Mouse (Mus musculus) heart, postnatal 0 days (tissue): ENCODE results near the gene Dnah1. TPM values are rescaled to one million over a fixed set of nuclear protein-coding genes. Genes with fewer than 3 reads are reported as not detected.

Experiments
- ATAC-seq: fragments of 200-750 bp; cut with Nextera tagmentation; 2 replicates; pipeline ENCODE4 v1.8.0; 2017; ENCODE audit warnings: low read depth, moderate number of reproducible peaks, moderate library complexity; ENCODE audit not compliant: insufficient read depth
- DNase-seq: peaks from one replicate; pipeline ENCODE4 v3.0.0-alpha.2; 2016; ENCODE audit warnings: low spot score
- H3K27ac ChIP-seq: fragments of 300-500 bp; sonication (generic); 2 replicates; pipeline ENCODE4 v1.5.1; 2014; ENCODE audit warnings: low read depth, mild to moderate bottlenecking
- H3K27me3 ChIP-seq: fragments of 300-500 bp; sonication (generic); 2 replicates; pipeline ENCODE4 v1.6.1; 2014; ENCODE audit warnings: low read length, mixed read lengths; ENCODE audit not compliant: control insufficient read depth, insufficient read depth
- H3K36me3 ChIP-seq: fragments of 300-500 bp; sonication (generic); replicated peaks from 2 replicates; pipeline ENCODE4 v1.6.1; 2014; ENCODE audit warnings: low read length, mixed read lengths; ENCODE audit not compliant: control insufficient read depth, insufficient read depth
- H3K4me1 ChIP-seq: fragments of 300-500 bp; sonication (generic); 2 replicates; pipeline ENCODE4 v1.6.1; 2014; ENCODE audit warnings: antibody characterized with exemption; ENCODE audit not compliant: control insufficient read depth, insufficient read depth
- H3K4me2 ChIP-seq: fragments of 300-500 bp; sonication (generic); 2 replicates; pipeline ENCODE4 v1.6.1; 2014; ENCODE audit warnings: low read depth, mild to moderate bottlenecking, low read length, moderate library complexity
- H3K4me3 ChIP-seq: fragments of 300-500 bp; sonication (generic); 2 replicates; pipeline ENCODE4 v1.5.1; 2014; ENCODE audit warnings: low read depth, low read length
- H3K9ac ChIP-seq: fragments of 300-500 bp; sonication (generic); replicated peaks from 2 replicates; pipeline ENCODE4 v1.6.1; 2014; ENCODE audit warnings: low read depth, low read length, mixed read lengths
- H3K9me3 ChIP-seq: fragments of 300-500 bp; sonication (generic); replicated peaks from 2 replicates; pipeline ENCODE4 v1.6.1; 2016; ENCODE audit warnings: low read length; ENCODE audit not compliant: control insufficient read depth
- CTCF ChIP-seq: IDR thresholded peaks from 2 replicates; pipeline ENCODE4 v1.5.1; 2016; ENCODE audit warnings: antibody characterized with exemption, control low read depth, low read depth
- EP300 ChIP-seq: IDR thresholded peaks from 2 replicates; pipeline ENCODE4 v1.6.1; 2016; ENCODE audit warnings: antibody characterized with exemption, low read depth
- WGBS: fragments of 180-500 bp; shearing (Covaris S2); extraction: QIAGEN DNeasy Blood & Tissue Kit; methylation state at CpG from one replicate; pipeline ENCODE4 v1.1.7; 2014; 5-methylcytosine and 5-hydroxymethylcytosine counted together
- polyA plus RNA-seq: library from polyadenylated mRNA; unstranded; fragments of >200 nt; fragmentation: Nextera tagmentation; extraction: Ambion mirVana; gene quantifications from 2 replicates; pipeline ENCODE4 v1.2.1, GENCODE M21; 2015
- total RNA-seq: library from RNA; depleted of rRNA; stranded (reverse); fragments of >200 nt; gene quantifications from 2 replicates; pipeline ENCODE4 v1.2.3, GENCODE M21; 2014; ENCODE audit warnings: low replicate concordance

Gene Dnah1
- total and polyA plus RNA-seq, 2 experiments from 2014 or later, result 0.08 to 0.10 TPM

DNA sequence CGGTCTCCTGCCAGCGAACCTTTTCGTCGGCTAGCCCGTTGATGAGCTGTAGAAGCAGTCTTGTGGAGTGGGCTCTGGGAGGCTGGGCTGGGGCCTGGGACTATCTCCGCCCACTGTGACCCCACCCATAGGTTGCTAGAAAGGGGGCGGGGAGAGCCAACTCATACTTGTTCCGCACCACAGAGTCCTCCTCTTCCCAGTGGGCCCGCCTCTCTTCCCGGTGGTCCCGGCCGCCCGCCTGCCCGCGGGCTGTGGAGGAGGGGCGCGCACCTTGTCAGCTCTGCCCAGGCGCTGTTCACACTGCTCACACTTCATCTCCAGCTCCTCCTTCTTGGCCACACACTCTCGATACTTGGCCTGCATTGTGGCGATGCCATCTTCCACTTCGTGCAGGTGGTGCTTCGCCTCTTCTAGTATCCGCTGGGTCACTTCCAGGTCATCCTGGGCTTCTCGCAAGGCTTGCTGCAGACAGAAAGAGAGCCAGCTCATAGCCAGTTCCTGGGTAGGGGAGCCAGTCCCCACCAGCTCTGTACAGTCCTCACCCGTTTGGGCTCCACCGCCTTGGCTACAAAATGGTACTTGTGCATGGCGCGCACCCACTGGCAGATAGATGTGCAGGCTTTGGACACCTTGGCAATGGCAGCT, 54.1 kb downstream of the Dnah1 start:
- 18% methylated on average over 27 of the region's 28 CpGs for WGBS
- peak; percentile 47; the same call in 1 of the 2 replicates for ATAC-seq
- TF ChIP-seq EP300 (no peak), CTCF (no peak)
- no peak for DNase-seq
- Histone ChIP-seq H3K9ac (no peak overlapping the region), H3K4me2 (peak overlapping the region; percentile 55), H3K4me1 (no peaks in the 10 kb centered on the region), H3K36me3 (no peaks in the 10 kb centered on the region), H3K27me3 (no peaks in the 10 kb centered on the region), H3K4me3 (peak overlapping the region; percentile 13; the same call in 1 of the 2 replicates), H3K27ac (no peak overlapping the region), H3K9me3 (no peaks in the 10 kb centered on the region)

DNA sequence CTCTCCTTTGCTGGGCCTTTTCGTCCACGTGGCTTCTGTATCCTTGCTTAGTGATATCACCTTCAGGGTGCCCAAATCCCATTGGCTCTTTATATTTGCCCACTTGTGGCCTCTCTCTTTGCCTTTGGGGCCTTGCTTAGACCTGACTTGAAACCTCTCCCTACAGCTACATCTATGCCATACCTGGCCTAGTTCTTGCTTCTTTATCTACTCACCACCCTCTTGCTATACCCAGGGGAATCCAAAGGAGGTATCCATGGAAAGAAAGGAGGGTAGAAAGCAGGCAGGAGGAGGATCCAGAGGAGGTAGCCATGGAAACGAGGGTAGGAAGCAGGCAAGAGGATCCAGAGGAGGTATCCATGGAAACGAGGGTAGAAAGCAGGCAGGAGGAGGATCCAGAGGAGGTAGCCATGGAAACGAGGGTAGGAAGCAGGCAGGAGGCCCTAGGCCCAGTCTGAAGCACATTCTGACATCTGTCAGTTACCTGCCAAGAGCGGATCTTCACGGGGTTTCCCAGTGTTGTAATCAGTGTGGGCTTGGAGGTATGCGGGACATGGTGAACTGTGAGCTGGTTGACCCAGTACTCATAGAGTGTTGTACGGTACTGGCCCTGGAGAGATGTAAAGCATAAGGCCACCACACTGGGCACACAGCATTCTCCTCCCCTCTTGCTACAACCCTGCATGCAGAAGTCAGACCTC, 55.2 kb downstream of the Dnah1 start:
- DNase-seq (no peak), ATAC-seq (no peak)
- Histone ChIP-seq H3K27me3 (no peaks in the 10 kb centered on the region), H3K4me2 (no peak overlapping the region), H3K4me1 (no peaks in the 10 kb centered on the region), H3K9ac (no peak overlapping the region), H3K36me3 (no peaks in the 10 kb centered on the region), H3K9me3 (no peaks in the 10 kb centered on the region), H3K4me3 (no peak overlapping the region), H3K27ac (no peak overlapping the region)
- TF ChIP-seq EP300 (no peak), CTCF (no peak)
- 74% methylated on average over 9 of the region's 9 CpGs for WGBS

DNA sequence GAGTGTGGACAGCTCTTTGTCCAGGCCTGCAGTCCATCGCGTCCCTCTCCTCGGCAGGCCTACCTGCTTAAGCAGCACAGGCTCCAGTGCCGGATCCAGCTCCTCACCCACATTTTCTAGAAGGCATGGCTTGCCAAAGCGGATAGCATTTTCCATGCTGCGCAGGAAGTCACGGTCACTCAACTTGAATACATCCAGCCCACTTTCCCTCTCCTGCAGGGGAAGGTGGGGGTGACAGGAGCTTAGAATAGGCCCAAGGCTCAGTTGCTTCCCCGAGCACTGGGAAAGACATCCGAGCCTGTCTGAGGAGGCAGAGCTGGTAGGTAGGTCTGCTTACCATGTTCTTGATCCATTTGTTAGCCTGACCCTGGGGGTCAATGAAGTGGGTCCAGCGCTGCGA, 56.0 kb downstream of the Dnah1 start:
- 87% methylated on average over 11 of the region's 11 CpGs for WGBS
- ATAC-seq, result no peak
- H3K9me3 ChIP-seq, result no peaks in the 10 kb centered on the region
- no peak overlapping the region for H3K9ac ChIP-seq
- H3K4me2 ChIP-seq, result no peak overlapping the region
- TF ChIP-seq CTCF, result no peak
- no peak for TF ChIP-seq EP300
- H3K27me3 ChIP-seq, result no peaks in the 10 kb centered on the region
- H3K4me1 ChIP-seq, result no peaks in the 10 kb centered on the region
- H3K27ac ChIP-seq, result no peak overlapping the region
- no peaks in the 10 kb centered on the region for H3K36me3 ChIP-seq
- H3K4me3 ChIP-seq, result no peak overlapping the region
- DNase-seq, result no peak

DNA sequence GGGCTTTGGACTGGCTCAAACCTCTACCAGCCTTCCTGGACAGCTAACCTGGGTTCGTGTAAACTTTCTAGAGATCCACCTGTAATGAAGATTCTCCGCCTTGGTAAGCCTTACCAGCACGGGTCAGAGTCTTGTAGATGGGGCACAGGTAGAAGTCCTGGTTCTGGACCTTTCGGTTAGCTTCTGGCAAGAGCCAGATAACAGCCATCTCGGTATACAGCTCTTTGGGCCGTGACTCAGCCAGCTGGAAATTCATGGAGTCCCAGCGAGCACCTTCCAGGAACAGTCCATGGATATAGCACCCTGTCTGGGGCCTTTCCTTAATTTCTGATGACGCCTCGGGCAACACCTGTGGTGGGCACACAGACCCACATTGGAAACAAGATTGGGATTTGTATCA, 62.8 kb downstream of the Dnah1 start:
- H3K27ac ChIP-seq, result no peak overlapping the region
- TF ChIP-seq EP300, result no peak
- no peak for TF ChIP-seq CTCF
- no peaks in the 10 kb centered on the region for H3K9me3 ChIP-seq
- no peaks in the 10 kb centered on the region for H3K4me1 ChIP-seq
- H3K36me3 ChIP-seq, result peaks cover 62% of the 10 kb centered on the region
- H3K4me3 ChIP-seq, result no peak overlapping the region
- H3K4me2 ChIP-seq, result no peak overlapping the region
- whole genome bisulfite sequencing, result 92% methylated on average over 9 of the region's 9 CpGs
- no peak for DNase-seq
- no peak for ATAC-seq
- no peaks in the 10 kb centered on the region for H3K27me3 ChIP-seq
- no peak overlapping the region for H3K9ac ChIP-seq

DNA sequence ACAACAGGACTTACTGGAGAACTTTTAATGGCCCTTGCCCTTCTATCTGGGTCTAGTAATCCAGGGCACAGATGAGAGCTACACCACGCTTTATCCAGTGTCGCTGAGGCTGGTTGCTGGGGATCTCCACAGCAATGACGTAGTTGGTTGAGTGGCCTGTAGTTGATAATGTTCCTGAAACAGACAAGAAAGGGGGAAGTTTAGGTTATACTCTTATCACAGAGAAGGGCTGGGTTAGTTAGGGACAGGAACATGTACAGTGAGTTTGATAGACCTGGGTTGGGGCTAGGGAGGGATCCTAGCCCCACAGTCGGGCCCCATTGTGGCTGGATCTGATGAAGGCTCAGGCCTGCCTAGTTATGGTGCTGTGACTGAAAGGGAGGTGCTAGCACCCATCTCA, 63.3 kb downstream of the Dnah1 start:
- ATAC-seq, result no peak
- Histone ChIP-seq H3K4me2 (no peak overlapping the region), H3K4me3 (no peak overlapping the region), H3K9me3 (no peaks in the 10 kb centered on the region), H3K36me3 (peaks cover 67% of the 10 kb centered on the region), H3K27me3 (no peaks in the 10 kb centered on the region), H3K27ac (no peak overlapping the region), H3K9ac (no peak overlapping the region), H3K4me1 (no peaks in the 10 kb centered on the region)
- 90% methylated on average over 4 of the region's 4 CpGs for WGBS
- DNase-seq, result no peak
- TF ChIP-seq EP300, result no peak
- TF ChIP-seq CTCF, result no peak
